Mouse (Mus musculus) bone marrow macrophage, adult 2 months (primary cell): ENCODE measurements at regions not wholly inside any gene's neighbourhood (a gene's known extent, or its start where the extent isn't known, plus 50 kb on each side); places are given as distances from the start of the nearest gene placed in this dataset.

Source experiments
- CTCF ChIP-seq: IDR thresholded peaks from 2 replicates; pipeline ENCODE4 v1.5.1; 2012; ENCODE audit warnings: low read depth, mild to moderate bottlenecking, low read length, moderate library complexity
- POLR2A ChIP-seq: IDR thresholded peaks from 2 replicates; pipeline ENCODE4 v1.6.1; 2012; ENCODE audit warnings: mild to moderate bottlenecking, low read depth, low read length, borderline replicate concordance

DNA sequence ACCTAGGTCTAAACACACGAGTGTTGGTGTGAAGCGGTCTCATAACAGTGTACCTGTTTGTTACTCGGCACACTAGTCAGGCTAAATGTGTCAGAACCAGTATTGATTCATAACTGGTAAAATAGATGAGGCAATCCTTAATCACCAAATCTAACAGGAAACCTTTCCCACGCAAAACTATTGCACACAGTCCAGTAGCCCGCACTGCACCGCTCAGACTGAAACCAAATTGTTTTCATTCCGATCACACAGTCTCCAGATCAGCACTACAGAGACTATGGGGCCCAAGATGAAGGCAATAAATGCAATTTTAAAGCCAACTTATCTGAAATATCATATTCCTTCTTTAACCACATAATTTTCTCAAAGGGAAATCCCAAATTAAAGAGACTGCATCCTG, 246.1 kb upstream of the Smim15 start:
- TF ChIP-seq CTCF (no peak), POLR2A (no peak)
